ENCODE assay signal across 12 mouse cellular contexts in the genomic region with DNA sequence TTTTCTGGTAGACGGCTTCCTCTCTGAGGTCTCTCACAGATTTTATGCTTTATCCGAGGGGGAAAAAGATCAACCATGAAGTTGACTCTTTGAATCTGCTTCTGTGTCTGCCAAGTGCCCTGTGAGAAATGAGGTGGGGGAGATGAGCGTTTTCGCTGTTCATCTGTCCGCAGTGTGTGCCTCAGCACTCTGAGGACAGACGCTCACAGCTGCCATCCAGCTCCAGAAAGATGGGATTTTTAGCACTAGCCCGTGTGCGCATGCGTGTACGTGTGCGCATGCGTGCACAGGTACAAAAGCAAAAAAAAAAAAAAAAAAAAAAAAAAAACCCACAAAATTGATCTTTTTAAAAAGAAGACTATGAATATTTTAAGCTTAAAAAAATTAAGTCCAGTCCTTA. TPM values are rescaled to one million over a fixed set of nuclear protein-coding genes. Genes with fewer than 3 reads are reported as not detected.
DNase-seq lines count a peak whose midpoint lies in the region; ATAC-seq and TF ChIP-seq lines count a peak whose summit lies in the region.
"Had no signal": no experiment of that assay in that cellular context is flagged by ENCODE, and none has a peak within 500 bp of the region (broad histone marks: within the 10 kb centered on the region; RNA-seq: fewer than 3 reads in every experiment).

No protein-coding gene starts in this region.

- H3K27me3 ChIP-seq in midbrain, postnatal 0 days (ENCODE audit: insufficient read depth, low read length) = no peaks in the 10 kb centered on the region
- H3K27me3 ChIP-seq: embryonic facial prominence, embryonic 13.5 days had no signal

- H3K36me3 ChIP-seq in midbrain, postnatal 0 days (ENCODE audit: insufficient read depth, low read length) = no peaks in the 10 kb centered on the region
- H3K36me3 ChIP-seq: embryonic facial prominence, embryonic 13.5 days had no signal

- no peaks in the 10 kb centered on the region for H3K9me3 ChIP-seq in midbrain, postnatal 0 days (ENCODE audit: low read length)
- H3K9me3 ChIP-seq: embryonic facial prominence, embryonic 13.5 days had no signal

- 0 out of 2 replicates have a peak overlapping the region, but pooled peaks have one; percentile 36 for H3K9ac ChIP-seq in midbrain, postnatal 0 days (replicated peaks; ENCODE audit: low read length, poor library complexity, severe bottlenecking)
- H3K9ac ChIP-seq: embryonic facial prominence, embryonic 13.5 days had no signal

- H3K4me2 ChIP-seq in midbrain, postnatal 0 days (ENCODE audit: low read depth, low read length, poor library complexity, severe bottlenecking) = peak overlapping the region; percentile 16
- H3K4me2 ChIP-seq: embryonic facial prominence, embryonic 13.5 days had no signal

- no peak overlapping the region for H3K4me3 ChIP-seq in lung, adult 2 months (replicated peaks; ENCODE audit: extremely low read depth, low read depth, low read length)
- H3K4me3 ChIP-seq in midbrain, postnatal 0 days (ENCODE audit: low read depth, low read length) = peak overlapping the region; percentile 15; the same call in 1 of the 2 replicates
- H3K4me3 ChIP-seq: embryonic facial prominence, embryonic 13.5 days had no signal

- WGBS in lung, adult 2 months = 56% methylated on average over 12 of the region's 12 CpGs
- WGBS in midbrain, postnatal 0 days = 48% methylated on average over 12 of the region's 12 CpGs

- no peak overlapping the region; the same call in 1 of the 2 replicates for H3K27ac ChIP-seq in midbrain, postnatal 0 days (ENCODE audit: low read depth, low read length)
- H3K27ac ChIP-seq: embryonic facial prominence, embryonic 13.5 days had no signal

- 0 out of 2 replicates have a peak, but pooled peaks cover 2% of the 10 kb centered on the region for H3K4me1 ChIP-seq in lung, adult 2 months (ENCODE audit: control insufficient read depth, insufficient read depth, low read length)
- H3K4me1 ChIP-seq in midbrain, postnatal 0 days (ENCODE audit: insufficient read depth, low read length) = no peaks in the 10 kb centered on the region

- ATAC-seq in cerebellum, adult (ENCODE audit: insufficient number of reproducible peaks, low FRiP score, low TSS enrichment) = peak; percentile 79
- no peak for ATAC-seq in midbrain, postnatal 0 days (ENCODE audit: low FRiP score)
- ATAC-seq in megakaryocyte, adult 5-6 weeks (ENCODE audit: poor library complexity, severe bottlenecking) = no peak

- TF ChIP-seq CTCF in lung, adult 2 months (IDR thresholded peaks at IDR 0.05; ENCODE audit: insufficient read depth, low read length) = no peak
- no peak for TF ChIP-seq CTCF in midbrain, postnatal 0 days (IDR thresholded peaks at IDR 0.05)

- TF ChIP-seq POLR2A in lung, adult 2 months (IDR thresholded peaks at IDR 0.05; ENCODE audit: borderline replicate concordance, extremely low read depth, low read depth, low read length) = peak; percentile 18; the same call in 1 of the 2 replicates

- no peak for DNase-seq in lung, adult 2 months
- no peak for DNase-seq in lung, postnatal 25 days (ENCODE audit: low spot score)
- peak; percentile 53 to 59 for DNase-seq in cerebellum, postnatal 36 days
- peak; percentile 77 for DNase-seq in midbrain, postnatal 0 days (ENCODE audit: low spot score)
- DNase-seq in embryo, embryonic 10.5 days (ENCODE audit: low spot score) = no peak
- no peak for DNase-seq in B cell, adult 2 months
- DNase-seq: adrenal gland, adult 8-10 months; right cerebral cortex, postnatal 4 days; thymus, postnatal 25 days had no signal

RNA-seq across cellular contexts. Expression of gene Pparg, which starts 48.0 kb away (rescaled TPM):
- 11.7 and 13.7 TPM in 2 replicates for polyA plus RNA-seq in lung, adult 2 months (2012; rRNA removed)
- total RNA-seq in midbrain, postnatal 0 days (2014; rRNA removed) = 2.0 TPM in 1 of 2 replicates, not detected in the other
- polyA plus RNA-seq in midbrain, postnatal 0 days (2015; fragmentation: Nextera tagmentation; extraction: Ambion mirVana) = 0.25 and 0.33 TPM in 2 replicates
- 2.8 and 6.5 TPM in 2 replicates for total RNA-seq in megakaryocyte, adult 5-6 weeks (2015)
- 2.0 and 2.7 TPM in 2 replicates for total RNA-seq in megakaryocyte, adult 5-6 weeks (2017)

Comparison
In these comparisons a context has a peak if more than half of its experiments do, and no peak if none do; other contexts are left out.
1. DNase-seq: peak in cerebellum, postnatal 36 days (2 of 2) and midbrain, postnatal 0 days (single experiment); none in lung, adult 2 months (single experiment), lung, postnatal 25 days (single experiment), embryo, embryonic 10.5 days (single experiment) and B cell, adult 2 months (0 of 2).